Comparison of ENCODE assay signal across 8 mouse cellular contexts in genomic region chr11:22971835-22972709, GRCm38 (mm10). TPM values are rescaled to one million over a fixed set of nuclear protein-coding genes. Genes with fewer than 3 reads are reported as not detected.
DNase-seq lines count a peak whose midpoint lies in the region; ATAC-seq and TF ChIP-seq lines count a peak whose summit lies in the region.

TSS of gene Zrsr1 (plus strand) at chr11:22972005.

- TF ChIP-seq POLR2A in bone marrow, adult 2 months (IDR thresholded peaks at IDR 0.05; ENCODE audit: borderline replicate concordance, control insufficient read depth, low read depth, low read length), result peak; percentile 32; the same call in 1 of the 2 replicates
- peak; percentile 45 for TF ChIP-seq POLR2A in myocyte (IDR thresholded peaks at IDR 0.05; ENCODE audit: insufficient read length, low read depth)

- no peak for TF ChIP-seq CTCF in bone marrow, adult 2 months (IDR thresholded peaks at IDR 0.05; ENCODE audit: control insufficient read depth, insufficient read depth, low read length)

- peak within 1 kb of the TSS; percentile 56 for H3K4me2 ChIP-seq in embryonic facial prominence, embryonic 15.5 days (replicated peaks)
- H3K4me2 ChIP-seq in kidney, embryonic 14.5 days (replicated peaks; ENCODE audit: low read depth, low read length), result peak within 1 kb of the TSS; percentile 74
- peak within 1 kb of the TSS; percentile 74 for H3K4me2 ChIP-seq in liver, embryonic 11.5 days
- H3K4me2 ChIP-seq in myocyte (ENCODE audit: low read depth), result peak within 1 kb of the TSS; percentile 77

- peaks cover 78% of the 10 kb centered on the region for H3K79me2 ChIP-seq in myocyte (ENCODE audit: control insufficient read depth, insufficient read depth)

- peak within 1 kb of the TSS; percentile 75 for H3K4me3 ChIP-seq in bone marrow, adult 2 months (replicated peaks; ENCODE audit: control insufficient read depth, low read depth, low read length)
- peak within 1 kb of the TSS; percentile 58 for H3K4me3 ChIP-seq in embryonic facial prominence, embryonic 15.5 days (replicated peaks)
- H3K4me3 ChIP-seq in heart, embryonic 10.5 days, result peak within 1 kb of the TSS; percentile 64
- H3K4me3 ChIP-seq in kidney, embryonic 14.5 days (ENCODE audit: low read length), result peak within 1 kb of the TSS; percentile 45
- peak within 1 kb of the TSS; percentile 64 for H3K4me3 ChIP-seq in liver, embryonic 11.5 days (ENCODE audit: low read depth, low read length)
- H3K4me3 ChIP-seq in myocyte, result peak within 1 kb of the TSS; percentile 64

- ATAC-seq in embryonic facial prominence, embryonic 15.5 days (ENCODE audit: insufficient number of reproducible peaks, low FRiP score, low TSS enrichment, low read depth), result peak; percentile 66
- ATAC-seq in kidney, embryonic 14.5 days (ENCODE audit: low FRiP score, low TSS enrichment), result peak; percentile 79
- ATAC-seq in liver, embryonic 11.5 days (replicated peaks; ENCODE audit: low FRiP score), result peak; percentile 85

- H3K27ac ChIP-seq in bone marrow, adult 2 months (ENCODE audit: control insufficient read depth, insufficient read depth, low read depth, low read length, poor library complexity), result peak within 1 kb of the TSS; percentile 80
- peak within 1 kb of the TSS; percentile 84 for H3K27ac ChIP-seq in embryonic facial prominence, embryonic 15.5 days (replicated peaks)
- peak within 1 kb of the TSS; percentile 86 for H3K27ac ChIP-seq in heart, embryonic 10.5 days
- H3K27ac ChIP-seq in kidney, embryonic 14.5 days (ENCODE audit: low read depth, low read length), result no peak within 1 kb of the TSS
- peak within 1 kb of the TSS; percentile 85 for H3K27ac ChIP-seq in liver, embryonic 11.5 days (ENCODE audit: low read depth, low read length)

- H3K27me3 ChIP-seq in embryonic facial prominence, embryonic 15.5 days, result no peaks in the 10 kb centered on the region
- no peaks in the 10 kb centered on the region for H3K27me3 ChIP-seq in heart, embryonic 10.5 days (ENCODE audit: insufficient read depth, poor library complexity, severe bottlenecking)
- H3K27me3 ChIP-seq in kidney, embryonic 14.5 days (ENCODE audit: control insufficient read depth, insufficient read depth, low read length), result no peaks in the 10 kb centered on the region
- H3K27me3 ChIP-seq in liver, embryonic 11.5 days (replicated peaks; ENCODE audit: control insufficient read depth, insufficient read depth, low read length), result no peaks in the 10 kb centered on the region
- H3K27me3 ChIP-seq in myocyte (ENCODE audit: control insufficient read depth, insufficient read depth, insufficient read length), result no peaks in the 10 kb centered on the region
- H3K27me3 ChIP-seq in splenic B cell, adult 2 months (ENCODE audit: control insufficient read depth, insufficient read depth, low read length, poor library complexity, severe bottlenecking), result no peaks in the 10 kb centered on the region

- peaks cover 16% of the 10 kb centered on the region for H3K36me3 ChIP-seq in embryonic facial prominence, embryonic 15.5 days
- peaks cover 50% of the 10 kb centered on the region for H3K36me3 ChIP-seq in heart, embryonic 10.5 days
- peaks cover 7% of the 10 kb centered on the region for H3K36me3 ChIP-seq in kidney, embryonic 14.5 days (ENCODE audit: control insufficient read depth, insufficient read depth, low read length)
- H3K36me3 ChIP-seq in liver, embryonic 11.5 days (ENCODE audit: control insufficient read depth, insufficient read depth, low read length), result peaks cover 8% of the 10 kb centered on the region; the same call in 1 of the 2 replicates
- H3K36me3 ChIP-seq in myocyte (ENCODE audit: control insufficient read depth, insufficient read depth), result peaks cover 4% of the 10 kb centered on the region
- H3K36me3 ChIP-seq in splenic B cell, adult 2 months (ENCODE audit: control insufficient read depth, insufficient read depth, low read length, poor library complexity, severe bottlenecking), result no peaks in the 10 kb centered on the region

- H3ac ChIP-seq in myocyte (ENCODE audit: control insufficient read depth, insufficient read length), result peak within 1 kb of the TSS; percentile 11

- peak; percentile 88 for DNase-seq in CD4-positive helper T cell, adult 2 months (ENCODE audit: low read depth, low spot score)
- peak; percentile 87 for DNase-seq in heart, embryonic 10.5 days (ENCODE audit: low spot score)
- peak; percentile 63 for DNase-seq in liver, embryonic 11.5 days (ENCODE audit: low spot score)
- peak; percentile 75 for DNase-seq in splenic B cell, adult 2 months (ENCODE audit: low read depth, low spot score)

- peaks cover 13% of the 10 kb centered on the region; the same call in 1 of the 2 replicates for H3K9me3 ChIP-seq in embryonic facial prominence, embryonic 15.5 days (replicated peaks)
- peaks cover 18% of the 10 kb centered on the region for H3K9me3 ChIP-seq in heart, embryonic 10.5 days
- H3K9me3 ChIP-seq in kidney, embryonic 14.5 days (ENCODE audit: control insufficient read depth, low read length), result peaks cover 31% of the 10 kb centered on the region
- peaks cover 12% of the 10 kb centered on the region for H3K9me3 ChIP-seq in liver, embryonic 11.5 days (ENCODE audit: control insufficient read depth, low read length)

- peaks cover 1% of the 10 kb centered on the region; the same call in 1 of the 2 replicates for H3K4me1 ChIP-seq in bone marrow, adult 2 months (ENCODE audit: control insufficient read depth, insufficient read depth, low read length)
- peaks cover 14% of the 10 kb centered on the region for H3K4me1 ChIP-seq in embryonic facial prominence, embryonic 15.5 days
- H3K4me1 ChIP-seq in heart, embryonic 10.5 days, result peaks cover 9% of the 10 kb centered on the region
- no peaks in the 10 kb centered on the region for H3K4me1 ChIP-seq in kidney, embryonic 14.5 days (ENCODE audit: control insufficient read depth, insufficient read depth, low read length)
- 0 out of 2 replicates have a peak, but pooled peaks cover 6% of the 10 kb centered on the region for H3K4me1 ChIP-seq in liver, embryonic 11.5 days (replicated peaks; ENCODE audit: control insufficient read depth, insufficient read depth, low read length)

- peak within 1 kb of the TSS; percentile 54 for H3K9ac ChIP-seq in embryonic facial prominence, embryonic 15.5 days
- peak within 1 kb of the TSS; percentile 60 for H3K9ac ChIP-seq in kidney, embryonic 14.5 days (ENCODE audit: low read depth, low read length)
- peak within 1 kb of the TSS; percentile 66 for H3K9ac ChIP-seq in liver, embryonic 11.5 days (ENCODE audit: low read depth, low read length)

- WGBS in bone marrow, adult 2 months, result 44% methylated on average over 56 of the region's 56 CpGs
- 44% methylated on average over 56 of the region's 56 CpGs for WGBS in embryonic facial prominence, embryonic 15.5 days
- WGBS in heart, embryonic 10.5 days, result 47% methylated on average over 56 of the region's 56 CpGs
- 50% methylated on average over 56 of the region's 56 CpGs for WGBS in kidney, embryonic 14.5 days
- WGBS in liver, embryonic 11.5 days, result 50% methylated on average over 56 of the region's 56 CpGs

TF ChIP-seq in myocyte, 11 proteins besides CTCF, POLR2A, EP300 and RAD21:
- TF ChIP-seq MYOD1 (IDR thresholded peaks at IDR 0.05; ENCODE audit: control insufficient read depth in 1 of 3, insufficient read length in 2 of 3, low read depth in 2 of 3) (peak in 1 of 3 experiments; percentile 5), POLR2AphosphoS2 (IDR thresholded peaks at IDR 0.05; ENCODE audit: insufficient read length, low read depth) (peak; percentile 12), MYOG (IDR thresholded peaks at IDR 0.05; ENCODE audit: control insufficient read depth in 1 of 3, insufficient read depth in 1 of 3, insufficient read length in 2 of 3, low read depth in 2 of 3) (no peak), MAX (IDR thresholded peaks at IDR 0.05; ENCODE audit: low read depth) (no peak)

RNA-seq across cellular contexts. Expression of gene Zrsr1, which starts in this region (rescaled TPM):
- polyA plus RNA-seq in bone marrow, adult 2 months (2011; ENCODE audit: insufficient read depth, insufficient read length, low replicate concordance, missing spikeins), result 31.7 and 34.0 TPM in 2 replicates
- polyA plus RNA-seq in embryonic facial prominence, embryonic 15.5 days (2015; fragmentation: Nextera tagmentation; extraction: Ambion mirVana), result 3.5 TPM in 2 replicates
- 1.7 and 2.5 TPM in 2 replicates for polyA plus RNA-seq in heart, embryonic 10.5 days (2016; fragmentation: Nextera tagmentation; extraction: Ambion mirVana)
- polyA plus RNA-seq in kidney, embryonic 14.5 days (2014; fragmentation: Nextera tagmentation; extraction: Ambion mirVana), result 2.3 and 3.0 TPM in 2 replicates
- polyA plus RNA-seq in liver, embryonic 11.5 days (2014; fragmentation: Nextera tagmentation; extraction: Ambion mirVana), result 1.7 and 2.1 TPM in 2 replicates
- 5.6 TPM for polyA plus RNA-seq in myocyte (2012; fragmentation: generic; extraction: Trizol)
